Mouse (Mus musculus) spleen, adult 2 months (tissue): ENCODE results near the gene Morn4. TPM values are rescaled to one million over a fixed set of nuclear protein-coding genes. Genes with fewer than 3 reads are reported as not detected.
A peak's percentile ranks its signal among the peaks of the same experiment; 100 is the strongest.
"Not testable (repeated sequence)": the region's sequence is repeated elsewhere in the genome, so short reads cannot be mapped to it uniquely, and the experiment has no call there.

Source experiments
- DNase-seq, 2 experiments: peaks; one replicate each; pipeline versions ENCODE4 v3.0.0 to v3.0.0-alpha.2; 2012 to 2021; ENCODE audit warnings: low spot score in 2 of 2, low read depth in 1 of 2
- H3K27ac ChIP-seq: fragments of 200-500 bp; 2 replicates; pipeline ENCODE4 v1.5.1; 2012; ENCODE audit warnings: low read length, inconsistent platforms; ENCODE audit not compliant: insufficient read depth
- H3K27me3 ChIP-seq: fragments of 200-500 bp; 2 replicates; pipeline ENCODE4 v1.6.1; 2012; ENCODE audit warnings: mild to moderate bottlenecking, moderate library complexity, low read length, inconsistent platforms; ENCODE audit not compliant: control insufficient read depth, insufficient read depth
- H3K36me3 ChIP-seq: fragments of 200-500 bp; 2 replicates; pipeline ENCODE4 v1.6.1; 2012; ENCODE audit warnings: mild to moderate bottlenecking, low read length, inconsistent platforms; ENCODE audit not compliant: control insufficient read depth, insufficient read depth
- H3K4me1 ChIP-seq: fragments of 200-500 bp; 2 replicates; pipeline ENCODE4 v1.6.1; 2011; ENCODE audit warnings: inconsistent platforms; ENCODE audit not compliant: control insufficient read depth, insufficient read depth, insufficient read length
- H3K4me3 ChIP-seq: fragments of 200-500 bp; 2 replicates; pipeline ENCODE4 v1.5.1; 2011; ENCODE audit warnings: mild to moderate bottlenecking, inconsistent platforms; ENCODE audit not compliant: insufficient read depth, insufficient read length; ENCODE audit errors: extremely low read depth
- CTCF ChIP-seq: fragments of 200-500 bp; IDR thresholded peaks from 2 replicates; pipeline ENCODE4 v1.5.1; 2011; ENCODE audit warnings: mild to moderate bottlenecking, inconsistent platforms; ENCODE audit not compliant: insufficient read depth, insufficient read length, insufficient replicate concordance; ENCODE audit errors: extremely low read depth
- POLR2A ChIP-seq: fragments of 200-500 bp; IDR thresholded peaks from 2 replicates; pipeline ENCODE4 v1.6.1; 2011; ENCODE audit warnings: low read depth, low read length, inconsistent platforms
- WGBS: fragments of 180-500 bp; shearing (Covaris S2); methylation state at CpG from one replicate; pipeline ENCODE4 v1.1.7; 2018; 5-methylcytosine and 5-hydroxymethylcytosine counted together
- polyA plus RNA-seq: library from polyadenylated mRNA; depleted of rRNA; stranded (reverse); fragments of >200 nt; gene quantifications from 2 replicates; pipeline ENCODE4 v1.2.3, GENCODE M21; 2012

Gene Morn4
- polyA plus RNA-seq, 1 experiment, result 1.0 TPM

- Histone ChIP-seq H3K36me3 (no peaks in the 10 kb centered on the region), H3K4me3 (no peak overlapping the region; the same call in 1 of the 2 replicates), H3K4me1 (peaks cover 10% of the 10 kb centered on the region), H3K27ac (peak overlapping the region; percentile 75), H3K27me3 (peaks cover 7% of the 10 kb centered on the region; the same call in 1 of the 2 replicates)
- peak; percentile 37; the same call in 1 of the 2 replicates for TF ChIP-seq POLR2A
- no peak for TF ChIP-seq CTCF
- peak; percentile 67 to 72 for DNase-seq
- WGBS, result 5% methylated on average over 14 of the region's 14 CpGs
Measured at GRCm38 (mm10) chr19:42089103-42089747, 3.1 kb upstream of the Morn4 start.

- H3K36me3 ChIP-seq, result no peaks in the 10 kb centered on the region
- peaks cover 7% of the 10 kb centered on the region; the same call in 1 of the 2 replicates for H3K27me3 ChIP-seq
- DNase-seq, result no peak
- 23% methylated on average over 10 of the region's 10 CpGs for WGBS
- no peak for TF ChIP-seq CTCF
- TF ChIP-seq POLR2A, result no peak
- no peak overlapping the region for H3K27ac ChIP-seq
- no peak overlapping the region for H3K4me3 ChIP-seq
- peaks cover 10% of the 10 kb centered on the region for H3K4me1 ChIP-seq
Measured at GRCm38 (mm10) chr19:42085690-42086089, 467 bp downstream of the Morn4 start.

DNA sequence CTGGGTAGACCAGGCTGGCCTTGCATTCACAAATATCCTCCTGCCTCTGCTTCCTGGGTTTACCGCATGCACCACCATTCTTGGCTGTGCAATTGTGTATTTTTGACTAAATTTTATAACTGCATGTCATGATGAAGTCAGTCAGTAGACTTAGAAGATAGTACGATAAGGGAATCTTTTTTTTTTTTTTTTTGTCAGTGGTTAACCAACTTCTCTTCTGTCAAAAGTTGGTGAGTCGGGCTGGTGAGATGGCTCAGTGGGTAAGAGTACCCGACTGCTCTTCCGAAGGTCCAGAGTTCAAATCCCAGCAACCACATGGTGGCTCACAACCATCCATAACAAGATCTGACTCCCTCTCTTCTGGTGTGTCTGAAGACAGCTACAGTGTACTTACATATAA, 4.5 kb downstream of the Morn4 start:
- not testable (repeated sequence) for H3K36me3 ChIP-seq, H3K4me1 ChIP-seq, H3K27ac ChIP-seq, DNase-seq, H3K4me3 ChIP-seq, H3K27me3 ChIP-seq
- WGBS, result 67% methylated on average over 5 of the region's 5 CpGs

DNA sequence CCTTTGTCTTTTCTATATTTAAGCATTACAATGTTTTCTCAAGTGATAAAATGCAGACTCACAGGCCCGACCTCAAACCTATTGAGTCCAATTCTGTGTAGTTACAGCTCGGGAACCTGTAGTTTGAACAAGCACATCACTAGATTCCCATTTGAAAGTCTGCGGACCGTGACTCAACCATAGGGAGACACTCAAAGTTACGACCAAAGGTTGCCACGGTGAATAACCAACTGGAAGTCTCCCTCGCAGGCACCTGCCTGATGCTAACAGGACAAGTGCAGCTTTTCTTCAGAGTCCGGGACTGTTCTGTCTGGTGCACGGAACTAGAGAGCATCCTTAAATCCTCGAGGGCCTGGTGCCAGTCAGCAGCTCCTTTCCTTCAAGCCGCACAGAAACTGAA, 5.7 kb downstream of the Morn4 start:
- 88% methylated on average over 11 of the region's 11 CpGs for WGBS
- Histone ChIP-seq H3K36me3 (no peaks in the 10 kb centered on the region), H3K4me3 (no peak overlapping the region), H3K4me1 (no peaks in the 10 kb centered on the region), H3K27me3 (no peaks in the 10 kb centered on the region), H3K27ac (no peak overlapping the region)
- DNase-seq, result no peak
- no peak for TF ChIP-seq CTCF

DNA sequence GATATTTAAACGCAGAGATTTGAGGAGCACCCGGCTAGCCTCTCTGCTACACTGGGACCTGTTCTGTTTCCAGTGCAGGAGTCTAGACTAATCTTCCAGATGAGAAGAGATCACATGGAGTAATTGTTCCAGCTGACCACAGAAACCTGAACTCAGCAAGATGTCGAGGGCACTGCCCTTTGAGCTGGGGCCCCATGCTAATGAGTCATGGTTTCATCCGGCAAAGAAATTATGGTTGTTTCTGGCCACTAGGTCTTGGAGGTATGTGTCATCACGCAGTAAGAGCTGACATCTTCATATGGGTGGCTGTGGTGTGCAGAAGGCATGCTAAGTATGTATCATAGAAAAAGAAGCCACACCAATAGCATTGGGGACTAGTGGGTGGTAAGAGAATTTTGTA, 6.2 kb downstream of the Morn4 start:
- no peaks in the 10 kb centered on the region for H3K27me3 ChIP-seq
- no peaks in the 10 kb centered on the region for H3K4me1 ChIP-seq
- DNase-seq, result no peak
- H3K4me3 ChIP-seq, result no peak overlapping the region
- 80% methylated on average over 5 of the region's 5 CpGs for WGBS
- H3K27ac ChIP-seq, result no peak overlapping the region
- H3K36me3 ChIP-seq, result no peaks in the 10 kb centered on the region
- no peak for TF ChIP-seq POLR2A
- no peak for TF ChIP-seq CTCF

- 93% methylated on average over 12 of the region's 12 CpGs for WGBS
- no peaks in the 10 kb centered on the region for H3K27me3 ChIP-seq
- TF ChIP-seq POLR2A, result no peak
- no peak for TF ChIP-seq CTCF
- H3K27ac ChIP-seq, result no peak overlapping the region
- H3K36me3 ChIP-seq, result no peaks in the 10 kb centered on the region
- DNase-seq, result no peak
- H3K4me3 ChIP-seq, result no peak overlapping the region
- no peaks in the 10 kb centered on the region for H3K4me1 ChIP-seq
Measured at GRCm38 (mm10) chr19:42079006-42079405, 7.2 kb downstream of the Morn4 start.

DNA sequence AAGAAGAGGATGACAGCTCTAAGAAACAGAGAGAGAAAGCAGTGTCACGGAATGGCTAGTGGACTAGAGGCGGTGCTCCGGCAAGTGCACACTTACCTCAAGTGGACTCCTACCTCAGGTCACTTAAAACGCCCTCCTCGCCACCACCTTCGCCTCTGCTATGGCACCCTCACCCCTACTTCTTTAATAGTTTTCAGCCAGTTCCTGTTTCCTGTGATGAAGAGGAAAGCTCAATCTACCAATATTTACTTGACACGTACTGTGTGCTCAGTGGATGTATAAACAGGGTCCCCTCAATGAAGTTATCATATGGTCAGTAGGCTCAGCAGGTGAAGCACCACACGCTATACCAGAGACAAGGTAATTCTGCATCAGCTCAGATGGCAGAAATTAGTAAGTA, 7.6 kb downstream of the Morn4 start:
- TF ChIP-seq CTCF, result no peak
- no peak for TF ChIP-seq POLR2A
- 92% methylated on average over 8 of the region's 8 CpGs for WGBS
- no peak overlapping the region for H3K27ac ChIP-seq
- H3K36me3 ChIP-seq, result no peaks in the 10 kb centered on the region
- H3K27me3 ChIP-seq, result no peaks in the 10 kb centered on the region
- H3K4me1 ChIP-seq, result no peaks in the 10 kb centered on the region
- no peak for DNase-seq
- H3K4me3 ChIP-seq, result no peak overlapping the region
